Comparison of ENCODE assay signal across 19 mouse cellular contexts in the genomic region with DNA sequence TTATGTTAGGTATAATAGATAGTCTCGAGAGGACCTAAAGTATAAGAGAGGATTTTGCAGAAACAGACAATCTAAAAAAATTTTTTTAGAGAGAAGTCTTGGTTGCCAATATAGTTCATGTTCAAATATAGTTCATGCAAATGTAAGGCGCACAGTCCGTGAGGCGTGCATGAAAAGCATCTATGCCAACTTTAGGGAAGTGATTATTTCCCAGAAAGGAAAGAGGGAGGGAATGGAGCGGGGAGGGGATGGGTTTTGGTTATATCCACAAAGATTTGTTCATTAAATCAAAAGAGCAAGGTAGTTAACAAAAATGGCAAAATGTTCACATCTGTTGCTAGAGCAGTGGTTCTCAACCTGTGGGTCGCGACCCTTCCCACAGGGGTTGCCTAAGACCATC.
"Had no signal": no experiment of that assay in that cellular context is flagged by ENCODE, and none has a peak within 500 bp of the region (broad histone marks: within the 10 kb centered on the region; RNA-seq: fewer than 3 reads in every experiment).

No protein-coding gene starts in this region.

- H3K9me3 ChIP-seq: midbrain, embryonic 10.5 days; midbrain, embryonic 12.5 days; neural tube, embryonic 13.5 days; neural tube, embryonic 15.5 days had no signal

- H3K27me3 ChIP-seq: midbrain, embryonic 12.5 days; neural tube, embryonic 13.5 days; neural tube, embryonic 15.5 days had no signal

- H3K27ac ChIP-seq: midbrain, embryonic 10.5 days; midbrain, embryonic 12.5 days; neural tube, embryonic 13.5 days; neural tube, embryonic 15.5 days had no signal

- H3K4me2 ChIP-seq: lung, embryonic 14.5 days; midbrain, embryonic 12.5 days; neural tube, embryonic 13.5 days; neural tube, embryonic 15.5 days had no signal

- ATAC-seq: midbrain, embryonic 16.5 days had no signal

- H3K4me1 ChIP-seq: midbrain, embryonic 10.5 days; midbrain, embryonic 12.5 days; neural tube, embryonic 13.5 days; neural tube, embryonic 15.5 days had no signal

- H3K36me3 ChIP-seq: midbrain, embryonic 10.5 days; midbrain, embryonic 12.5 days; neural tube, embryonic 13.5 days; neural tube, embryonic 15.5 days had no signal

- H3K9ac ChIP-seq: lung, embryonic 14.5 days; midbrain, embryonic 12.5 days; neural tube, embryonic 13.5 days; neural tube, embryonic 15.5 days had no signal

- H3K4me3 ChIP-seq: midbrain, embryonic 10.5 days; midbrain, embryonic 12.5 days; myocyte; neural tube, embryonic 13.5 days; neural tube, embryonic 15.5 days had no signal

- DNase-seq: lung, adult 18-20 months; lung, embryonic 14.5 days; lung, postnatal 10 days; lung, postnatal 4 days; midbrain, embryonic 14.5 days; retina, postnatal 1 day; right cerebral cortex, adult 18-20 months; right cerebral cortex, postnatal 14 days; right cerebral cortex, postnatal 4 days; spleen, adult 18-20 months; thymus, adult 18-20 months; thymus, postnatal 14 days; thymus, postnatal 36 days had no signal
